Mouse (Mus musculus): ENCODE results near the gene Mob3a. TPM values are rescaled to one million over a fixed set of nuclear protein-coding genes. Genes with fewer than 3 reads are reported as not detected.

Gene Mob3a
- 53.9 and 54.7 TPM in 2 replicates for polyA plus RNA-seq (2016; fragmentation: Nextera tagmentation; extraction: Ambion mirVana)

DNA sequence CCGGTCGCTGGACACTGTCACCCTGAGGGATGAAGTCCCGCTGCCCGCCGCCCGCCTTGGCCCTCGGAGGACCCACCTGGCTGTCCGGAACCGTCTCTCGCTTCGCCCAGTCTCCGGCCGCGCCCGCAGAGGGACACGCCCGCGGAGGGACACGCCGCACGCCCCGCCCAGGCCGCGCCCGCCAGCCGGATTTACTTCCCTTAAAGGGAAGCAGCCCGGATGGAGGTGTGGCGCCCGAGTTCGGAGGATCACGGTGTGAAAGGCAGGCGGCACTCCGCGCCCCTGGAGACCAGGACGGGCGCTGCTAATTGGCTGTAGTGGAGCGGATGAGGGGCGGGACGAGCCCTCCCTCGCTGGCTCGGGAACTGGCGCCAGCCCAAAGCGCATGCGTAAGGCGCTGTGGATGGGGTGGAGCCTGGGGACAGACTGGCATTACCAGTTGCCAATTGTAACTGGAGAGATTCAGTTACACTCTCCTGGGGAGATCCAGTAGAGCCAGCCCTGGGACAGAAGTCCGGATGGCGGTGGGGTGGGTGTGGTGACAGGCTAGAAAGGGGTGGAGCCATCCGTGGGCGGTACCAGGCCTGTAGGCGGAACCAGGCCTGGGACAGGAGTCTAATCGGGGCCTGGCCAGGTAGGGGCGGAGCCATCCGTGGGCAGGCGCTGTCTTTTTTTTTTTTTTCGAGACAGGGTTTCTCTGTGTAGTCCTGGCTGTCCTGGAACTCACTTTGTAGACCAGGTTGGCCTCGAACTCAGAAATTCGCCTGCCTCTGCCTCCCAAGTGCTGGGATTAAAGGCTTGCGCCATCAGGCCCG, at the start of gene Mob3a, which contains the start of gene Izumo4:
Gene Mob3a (minus strand): TSS at position 257 of the 815 bp plus-strand sequence.
Gene Izumo4 (plus strand): TSS at position 464 of the 815 bp plus-strand sequence.
- H3K9me3 ChIP-seq, result no peaks in the 10 kb centered on the region
- no peaks in the 10 kb centered on the region for H3K27me3 ChIP-seq (ENCODE audit: poor library complexity, severe bottlenecking)
- peak within 1 kb of the TSS; percentile 83 for H3K27ac ChIP-seq
- peaks cover 39% of the 10 kb centered on the region for H3K36me3 ChIP-seq (replicated peaks)
- peak; percentile 100 for DNase-seq (ENCODE audit: extremely low spot score, low spot score)
- peaks cover 54% of the 10 kb centered on the region for H3K4me1 ChIP-seq
- under 1% methylated on average over 59 of the region's 59 CpGs for WGBS
- peak within 1 kb of the TSS; percentile 64 for H3K4me3 ChIP-seq

GRCm38 (mm10) chr10:80751188-80751832, 49.5 kb upstream of the Mob3a start:
- peaks cover 31% of the 10 kb centered on the region for H3K4me1 ChIP-seq
- H3K4me3 ChIP-seq, result peak overlapping the region; percentile 44
- whole genome bisulfite sequencing, result 15% methylated on average over 16 of the region's 16 CpGs

GRCm38 (mm10) chr10:80748609-80749008, 46.8 kb upstream of the Mob3a start:
- no peaks in the 10 kb centered on the region for H3K36me3 ChIP-seq (replicated peaks)
- DNase-seq (ENCODE audit: extremely low spot score, low spot score), result peak; percentile 46
- WGBS, result 11% methylated on average over 6 of the region's 6 CpGs
- H3K27me3 ChIP-seq (ENCODE audit: poor library complexity, severe bottlenecking), result no peaks in the 10 kb centered on the region
- no peak overlapping the region for H3K27ac ChIP-seq
- peaks cover 24% of the 10 kb centered on the region for H3K4me1 ChIP-seq
- H3K9me3 ChIP-seq, result no peaks in the 10 kb centered on the region
- no peak overlapping the region for H3K4me3 ChIP-seq

More at GRCm38 (mm10) chr10:80751188-80751832, 49.5 kb upstream of the Mob3a start:
- H3K36me3 ChIP-seq (replicated peaks), result no peaks in the 10 kb centered on the region
- 0 out of 2 replicates have a peak overlapping the region, but pooled peaks have one; percentile 40 for H3K27ac ChIP-seq
- DNase-seq (ENCODE audit: extremely low spot score, low spot score), result no peak
- H3K27me3 ChIP-seq (ENCODE audit: poor library complexity, severe bottlenecking), result no peaks in the 10 kb centered on the region
- H3K9me3 ChIP-seq, result no peaks in the 10 kb centered on the region

DNA sequence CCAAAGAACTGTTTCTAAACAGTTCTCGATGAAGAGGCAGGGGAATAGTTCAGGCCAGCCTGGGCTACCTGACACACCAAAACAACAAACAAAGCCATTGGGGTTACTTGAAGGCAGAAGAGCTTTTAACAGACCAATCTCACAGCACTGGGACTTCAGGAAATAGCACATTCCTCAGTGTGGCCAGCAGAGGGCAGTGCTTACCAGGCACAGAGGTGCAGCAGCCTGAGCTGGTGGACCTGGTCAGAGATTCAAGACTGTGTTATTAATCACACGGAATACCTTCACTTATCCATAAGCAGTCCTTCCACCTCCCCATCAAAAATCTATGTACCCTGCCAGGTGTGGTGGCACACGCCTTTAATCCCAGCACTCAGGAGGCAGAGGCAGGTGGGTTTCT, 45.6 kb upstream of the Mob3a start:
- no peak overlapping the region for H3K27ac ChIP-seq
- no peak overlapping the region for H3K4me3 ChIP-seq
- peaks cover 26% of the 10 kb centered on the region for H3K4me1 ChIP-seq
- DNase-seq (ENCODE audit: extremely low spot score, low spot score), result peak; percentile 77
- H3K36me3 ChIP-seq (replicated peaks), result no peaks in the 10 kb centered on the region
- H3K9me3 ChIP-seq, result no peaks in the 10 kb centered on the region
- 24% methylated on average over 3 of the region's 3 CpGs for WGBS
- no peaks in the 10 kb centered on the region for H3K27me3 ChIP-seq (ENCODE audit: poor library complexity, severe bottlenecking)

GRCm38 (mm10) chr10:80744262-80744661, 42.5 kb upstream of the Mob3a start:
- peaks cover 35% of the 10 kb centered on the region for H3K4me1 ChIP-seq
- H3K9me3 ChIP-seq, result no peaks in the 10 kb centered on the region
- 43% methylated on average over 5 of the region's 5 CpGs for WGBS
- no peak for DNase-seq (ENCODE audit: extremely low spot score, low spot score)
- H3K27ac ChIP-seq, result no peak overlapping the region
- H3K27me3 ChIP-seq (ENCODE audit: poor library complexity, severe bottlenecking), result no peaks in the 10 kb centered on the region
- no peak overlapping the region for H3K4me3 ChIP-seq
- peaks cover 10% of the 10 kb centered on the region for H3K36me3 ChIP-seq (replicated peaks)

GRCm38 (mm10) chr10:80742180-80742978, 40.6 kb upstream of the Mob3a start, which contains the start of gene Ap3d1:
Ap3d1 (minus strand) TSS chr10:80742264.
- no peaks in the 10 kb centered on the region for H3K27me3 ChIP-seq (ENCODE audit: poor library complexity, severe bottlenecking)
- no peaks in the 10 kb centered on the region for H3K9me3 ChIP-seq
- peaks cover 23% of the 10 kb centered on the region for H3K36me3 ChIP-seq (replicated peaks)
- H3K4me3 ChIP-seq, result peak within 1 kb of the TSS; percentile 77
- DNase-seq (ENCODE audit: extremely low spot score, low spot score), result peak; percentile 97
- 3% methylated on average over 25 of the region's 25 CpGs for WGBS
- peaks cover 27% of the 10 kb centered on the region for H3K4me1 ChIP-seq
- peak within 1 kb of the TSS; percentile 95 for H3K27ac ChIP-seq

GRCm38 (mm10) chr10:80741634-80742179, 39.9 kb upstream of the Mob3a start:
- Histone ChIP-seq H3K36me3 (replicated peaks) (peaks cover 30% of the 10 kb centered on the region), H3K9me3 (no peaks in the 10 kb centered on the region), H3K27ac (peak overlapping the region; percentile 95), H3K4me1 (peaks cover 30% of the 10 kb centered on the region), H3K27me3 (ENCODE audit: poor library complexity, severe bottlenecking) (no peaks in the 10 kb centered on the region), H3K4me3 (peak overlapping the region; percentile 77)
- WGBS, result under 1% methylated on average over 46 of the region's 46 CpGs
- no peak for DNase-seq (ENCODE audit: extremely low spot score, low spot score)

DNA sequence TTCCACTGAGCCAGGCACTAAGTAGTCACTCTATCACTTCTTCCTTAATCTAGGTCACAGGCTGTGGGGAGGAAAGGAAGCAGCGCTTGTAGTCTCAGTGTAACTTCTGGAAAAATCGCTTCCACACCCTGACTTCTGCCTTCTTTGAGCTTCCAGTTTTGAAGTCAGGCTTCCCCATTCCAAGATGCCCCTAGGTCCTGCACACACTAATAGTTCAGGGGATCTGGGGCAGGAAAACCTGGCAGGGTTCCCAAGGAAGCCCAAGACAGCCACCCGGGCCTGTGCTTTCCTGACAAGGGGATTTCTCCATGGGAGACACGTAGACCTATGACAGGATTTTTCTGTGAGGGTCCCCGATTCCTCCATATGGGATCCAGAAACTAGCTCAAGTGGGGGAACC, 39.4 kb upstream of the Mob3a start:
- Histone ChIP-seq H3K4me1 (peaks cover 30% of the 10 kb centered on the region), H3K4me3 (peak overlapping the region; percentile 77), H3K27me3 (ENCODE audit: poor library complexity, severe bottlenecking) (no peaks in the 10 kb centered on the region), H3K9me3 (no peaks in the 10 kb centered on the region), H3K36me3 (replicated peaks) (peaks cover 34% of the 10 kb centered on the region), H3K27ac (peak overlapping the region; percentile 95)
- 40% methylated on average over 5 of the region's 5 CpGs for WGBS
- DNase-seq (ENCODE audit: extremely low spot score, low spot score), result no peak

GRCm38 (mm10) chr10:80738657-80739056, 36.9 kb upstream of the Mob3a start:
- H3K27ac ChIP-seq, result no peak overlapping the region
- WGBS, result 79% methylated on average over 1 of the region's 1 CpGs
- peaks cover 54% of the 10 kb centered on the region for H3K36me3 ChIP-seq (replicated peaks)

GRCm38 (mm10) chr10:80736731-80737130, 35.0 kb upstream of the Mob3a start:
- H3K4me1 ChIP-seq, result peaks cover 23% of the 10 kb centered on the region
- H3K4me3 ChIP-seq, result no peak overlapping the region
- DNase-seq (ENCODE audit: extremely low spot score, low spot score), result no peak
- H3K9me3 ChIP-seq, result no peaks in the 10 kb centered on the region
- H3K36me3 ChIP-seq (replicated peaks), result peaks cover 73% of the 10 kb centered on the region
- no peak overlapping the region for H3K27ac ChIP-seq
- no peaks in the 10 kb centered on the region for H3K27me3 ChIP-seq (ENCODE audit: poor library complexity, severe bottlenecking)
- WGBS, result 85% methylated on average over 5 of the region's 5 CpGs

More at GRCm38 (mm10) chr10:80738657-80739056, 36.9 kb upstream of the Mob3a start:
- DNase-seq (ENCODE audit: extremely low spot score, low spot score), result no peak
- no peak overlapping the region for H3K4me3 ChIP-seq
- no peaks in the 10 kb centered on the region for H3K27me3 ChIP-seq (ENCODE audit: poor library complexity, severe bottlenecking)
- peaks cover 30% of the 10 kb centered on the region for H3K4me1 ChIP-seq
- no peaks in the 10 kb centered on the region for H3K9me3 ChIP-seq

DNA sequence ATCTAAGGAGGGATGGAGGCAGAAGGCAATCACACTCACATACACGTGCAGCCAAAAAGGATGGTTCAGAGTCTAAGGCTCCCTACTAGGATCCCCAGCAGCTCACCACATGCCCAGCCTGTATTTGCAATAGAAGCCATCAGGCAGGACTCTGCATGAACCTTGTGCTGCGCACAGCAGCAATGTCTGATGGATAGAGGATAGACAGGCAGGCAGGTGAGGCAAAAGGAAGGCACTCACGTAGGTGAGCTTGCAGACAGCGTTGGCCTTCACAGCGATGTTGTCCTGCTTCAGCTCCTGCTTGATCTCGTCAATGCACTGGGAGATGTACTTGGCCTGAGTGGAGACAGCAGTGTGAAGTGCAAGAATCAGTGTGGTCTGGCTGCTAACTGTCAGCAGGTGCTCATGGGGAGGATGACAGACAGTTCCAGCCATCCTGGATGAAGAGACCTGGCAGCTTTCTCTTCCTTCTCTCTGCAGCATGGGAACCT, 30.9 kb upstream of the Mob3a start:
- no peak overlapping the region for H3K27ac ChIP-seq
- H3K36me3 ChIP-seq (replicated peaks), result peaks cover 94% of the 10 kb centered on the region
- 0 out of 2 replicates have a peak, but pooled peaks cover 3% of the 10 kb centered on the region for H3K4me1 ChIP-seq
- DNase-seq (ENCODE audit: extremely low spot score, low spot score), result no peak
- no peak overlapping the region for H3K4me3 ChIP-seq
- 91% methylated on average over 6 of the region's 6 CpGs for WGBS
- H3K9me3 ChIP-seq, result no peaks in the 10 kb centered on the region
- no peaks in the 10 kb centered on the region for H3K27me3 ChIP-seq (ENCODE audit: poor library complexity, severe bottlenecking)

Measured in forebrain, embryonic 10.5 days (tissue).